Mouse (Mus musculus): Measurements from ENCODE around the gene Cip2a.
A peak's percentile ranks its signal among the peaks of the same experiment; 100 is the strongest.

The Cip2a gene

GRCm38 (mm10) chr16:48993559-48994342, at the start of gene Cip2a, which contains the start of gene Dzip3:
Gene Cip2a, plus strand, starts transcription at chr16:48994185.
Gene Dzip3, minus strand, starts transcription at chr16:48994165.
- peak; percentile 88 to 89 for DNase-seq (ENCODE audit: low spot score in 2 of 2)

DNA sequence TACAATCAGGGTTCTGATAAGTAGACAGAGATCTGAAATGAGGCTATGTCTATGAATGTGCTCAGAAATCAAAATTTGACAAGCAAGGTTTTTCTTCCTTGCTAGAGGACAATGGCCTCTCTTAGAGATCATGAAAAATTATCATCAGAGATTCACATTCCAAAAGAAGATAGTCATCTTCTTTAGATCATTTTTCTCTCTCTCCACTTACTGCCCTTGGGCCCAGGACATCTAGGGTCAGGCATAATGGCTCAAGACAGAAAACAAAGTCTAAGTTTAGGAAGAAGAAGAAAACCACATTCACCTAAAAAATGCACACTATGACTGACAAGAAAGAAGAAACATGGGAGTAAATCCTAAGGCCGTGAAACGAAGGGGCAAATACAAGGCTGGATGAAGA, 21.0 kb upstream of the Cip2a start:
- no peak for DNase-seq (ENCODE audit: low spot score in 2 of 2)

DNA sequence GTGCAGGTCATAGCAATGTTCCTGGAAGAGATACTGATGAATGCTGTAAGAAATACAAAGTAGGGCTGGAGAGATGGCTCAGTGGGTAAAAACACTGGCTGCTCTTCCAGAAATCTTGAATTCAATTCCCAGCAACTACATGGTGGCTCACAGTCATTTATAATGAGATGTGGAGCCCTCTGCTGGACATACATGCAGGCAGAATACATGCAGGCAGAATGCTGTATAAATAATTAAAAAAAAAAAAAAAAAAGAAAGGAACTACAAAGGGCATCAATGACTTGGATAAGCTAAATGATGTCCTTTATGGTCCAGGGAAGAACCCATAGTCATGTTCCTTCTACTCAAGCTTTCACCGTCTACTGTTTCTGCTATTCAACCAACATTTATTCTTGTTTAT, 20.4 kb upstream of the Cip2a start:
- no peak for DNase-seq (ENCODE audit: low spot score in 2 of 2)

- DNase-seq (ENCODE audit: low spot score in 2 of 2), result no peak
Observed at GRCm38 (mm10) chr16:48979965-48980364, 14.0 kb upstream of the Cip2a start.

- DNase-seq (ENCODE audit: low spot score in 2 of 2), result no peak
Observed at GRCm38 (mm10) chr16:48985034-48985627, 8.9 kb upstream of the Cip2a start.

DNA sequence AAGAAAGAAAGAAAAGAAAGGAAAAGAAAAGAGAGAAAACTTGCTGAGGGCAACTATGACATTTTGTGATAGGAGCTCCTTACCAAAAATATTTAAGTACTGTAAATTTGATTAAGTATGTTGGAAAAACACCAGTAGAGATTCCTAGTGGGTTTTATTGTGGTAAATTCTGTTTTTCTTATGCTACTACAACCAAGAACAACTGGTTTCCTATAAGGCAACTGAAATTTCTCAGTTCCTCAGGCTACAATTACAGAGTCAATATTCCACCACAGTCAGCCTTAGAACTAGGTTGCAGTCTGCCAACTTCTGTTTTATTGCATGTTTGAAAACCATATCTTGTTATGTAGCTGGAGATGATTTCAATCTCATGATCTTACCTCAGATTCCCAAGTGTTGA, 4.3 kb upstream of the Cip2a start:
- DNase-seq (ENCODE audit: low spot score in 2 of 2), result no peak

DNA sequence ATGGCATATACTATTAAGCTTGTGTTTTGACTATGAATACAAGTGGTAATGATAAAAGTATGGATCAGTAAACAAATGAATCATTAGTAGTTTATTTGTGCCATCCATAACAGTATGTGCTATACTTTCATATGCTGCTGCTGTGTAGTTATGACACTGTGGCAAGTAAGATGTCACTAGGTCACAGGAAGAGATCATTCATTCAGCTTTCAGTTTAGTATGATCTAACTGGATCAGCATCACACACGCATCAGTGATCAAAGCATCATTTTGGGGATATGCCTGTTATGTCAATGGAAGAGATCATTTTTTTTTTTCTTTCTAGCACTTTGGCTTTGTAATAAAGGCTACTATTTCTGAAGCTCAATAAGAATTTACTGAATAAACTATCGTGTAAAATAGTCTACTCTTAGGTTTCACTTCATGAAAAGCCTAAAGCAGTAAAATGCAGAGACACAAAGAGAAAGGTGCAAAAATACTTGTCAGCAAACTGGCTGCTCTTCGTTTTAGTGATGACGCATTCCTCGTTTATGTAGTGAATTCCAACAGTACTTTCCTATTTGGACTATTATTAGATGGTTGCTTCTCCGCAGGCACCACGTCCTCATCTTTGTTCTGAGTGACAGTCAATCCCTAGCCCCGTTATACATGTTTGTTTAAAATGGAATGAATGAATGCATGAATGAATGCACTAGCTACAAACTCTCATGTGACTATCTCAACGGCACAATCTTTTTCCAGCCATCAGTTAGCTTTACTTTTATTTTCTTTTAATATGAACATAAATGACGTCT, 1.4 kb upstream of the Cip2a start:
- DNase-seq (ENCODE audit: low spot score in 2 of 2), result peak in 1 of 2 experiments; percentile 11

- DNase-seq (ENCODE audit: low spot score in 2 of 2), result no peak
Observed at GRCm38 (mm10) chr16:48993231-48993558, 790 bp upstream of the Cip2a start.

- no peak for DNase-seq (ENCODE audit: low spot score in 2 of 2)
Observed at GRCm38 (mm10) chr16:48994343-48994693, 333 bp downstream of the Cip2a start.

GRCm38 (mm10) chr16:49004151-49004550, 10.2 kb downstream of the Cip2a start:
- no peak for DNase-seq (ENCODE audit: low spot score in 2 of 2)

GRCm38 (mm10) chr16:49016620-49017332, 22.8 kb downstream of the Cip2a start:
- no peak for DNase-seq (ENCODE audit: low spot score in 2 of 2)

GRCm38 (mm10) chr16:49035852-49036251, 41.9 kb downstream of the Cip2a start:
- DNase-seq (ENCODE audit: low spot score in 2 of 2), result no peak

DNA sequence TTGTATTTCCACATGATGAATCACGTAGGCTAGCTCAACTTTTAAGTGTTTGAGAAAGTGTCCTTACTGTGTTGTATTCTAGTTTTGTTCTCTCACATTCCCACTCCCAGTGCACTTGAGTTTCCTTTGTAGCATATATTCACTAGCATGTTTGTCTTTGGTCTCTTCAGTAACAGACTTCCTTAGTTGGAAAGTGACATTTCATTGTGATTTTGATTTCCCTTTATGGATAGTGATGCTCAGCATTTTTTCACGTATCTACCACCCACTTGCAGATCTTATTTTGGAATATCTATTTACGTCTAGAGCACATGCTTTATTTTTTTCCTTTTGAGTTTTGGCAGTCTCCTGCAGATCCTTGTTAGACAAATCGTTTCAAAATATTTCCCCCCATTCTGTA, 43.8 kb downstream of the Cip2a start:
- no peak for DNase-seq (ENCODE audit: low spot score in 2 of 2)

- DNase-seq (ENCODE audit: low spot score in 2 of 2), result no peak
Observed at GRCm38 (mm10) chr16:49040554-49041221, 46.7 kb downstream of the Cip2a start.

GRCm38 (mm10) chr16:49049214-49049613, 55.2 kb downstream of the Cip2a start:
- no peak for DNase-seq (ENCODE audit: low spot score in 2 of 2)

GRCm38 (mm10) chr16:49057186-49057585, 63.2 kb downstream of the Cip2a start, which contains the start of gene Myh15:
Gene Myh15, plus strand, starts transcription at chr16:49057486.
- DNase-seq (ENCODE audit: low spot score in 2 of 2), result no peak
